Mouse (Mus musculus) left cerebral cortex, postnatal 25 days (tissue): Measurements from ENCODE around the gene Sh3bgrl2. TPM values are rescaled to one million over a fixed set of nuclear protein-coding genes. Genes with fewer than 3 reads are reported as not detected.

Experiments used
- DNase-seq, 2 experiments: peaks; one replicate each; pipeline ENCODE4 v3.0.0; 2022; ENCODE audit warnings: low spot score in 2 of 2, mixed read lengths in 1 of 2
- intact Hi-C: fragments of 180-260 bp; cut with DNase I; formaldehyde crosslinking; loops from one replicate; pipeline ENCODE4 v1.15.1; 2025
- total RNA-seq, 2 experiments: library from RNA; stranded (reverse); gene quantifications; 2 replicates each; pipeline ENCODE4 v1.2.3; 2021

The Sh3bgrl2 gene
- total RNA-seq, 2 experiments from 2014 or later: 28.2 to 34.0 TPM

DNA sequence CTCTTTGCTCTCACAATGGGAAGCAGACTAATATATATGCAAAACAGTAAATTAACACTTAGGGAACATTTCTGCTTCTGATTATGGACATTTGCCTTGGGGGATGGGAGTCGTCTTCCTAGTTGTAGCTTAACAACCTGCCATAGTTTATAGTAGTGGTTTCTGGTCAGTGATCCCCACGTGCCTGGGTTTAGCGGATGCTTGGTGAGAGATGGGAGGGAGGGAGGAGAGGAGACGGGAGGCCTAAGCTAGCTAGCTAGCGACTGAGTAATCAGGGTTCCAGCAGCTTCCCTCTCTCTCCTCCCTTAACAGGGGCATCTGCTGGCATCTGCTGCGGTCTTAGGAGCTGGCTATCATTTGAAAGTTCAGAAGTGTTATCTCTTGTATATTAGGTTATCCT is 8.1 kb downstream of the Sh3bgrl2 start:
- intact Hi-C loops: no loop called here
- no peak for DNase-seq

DNA sequence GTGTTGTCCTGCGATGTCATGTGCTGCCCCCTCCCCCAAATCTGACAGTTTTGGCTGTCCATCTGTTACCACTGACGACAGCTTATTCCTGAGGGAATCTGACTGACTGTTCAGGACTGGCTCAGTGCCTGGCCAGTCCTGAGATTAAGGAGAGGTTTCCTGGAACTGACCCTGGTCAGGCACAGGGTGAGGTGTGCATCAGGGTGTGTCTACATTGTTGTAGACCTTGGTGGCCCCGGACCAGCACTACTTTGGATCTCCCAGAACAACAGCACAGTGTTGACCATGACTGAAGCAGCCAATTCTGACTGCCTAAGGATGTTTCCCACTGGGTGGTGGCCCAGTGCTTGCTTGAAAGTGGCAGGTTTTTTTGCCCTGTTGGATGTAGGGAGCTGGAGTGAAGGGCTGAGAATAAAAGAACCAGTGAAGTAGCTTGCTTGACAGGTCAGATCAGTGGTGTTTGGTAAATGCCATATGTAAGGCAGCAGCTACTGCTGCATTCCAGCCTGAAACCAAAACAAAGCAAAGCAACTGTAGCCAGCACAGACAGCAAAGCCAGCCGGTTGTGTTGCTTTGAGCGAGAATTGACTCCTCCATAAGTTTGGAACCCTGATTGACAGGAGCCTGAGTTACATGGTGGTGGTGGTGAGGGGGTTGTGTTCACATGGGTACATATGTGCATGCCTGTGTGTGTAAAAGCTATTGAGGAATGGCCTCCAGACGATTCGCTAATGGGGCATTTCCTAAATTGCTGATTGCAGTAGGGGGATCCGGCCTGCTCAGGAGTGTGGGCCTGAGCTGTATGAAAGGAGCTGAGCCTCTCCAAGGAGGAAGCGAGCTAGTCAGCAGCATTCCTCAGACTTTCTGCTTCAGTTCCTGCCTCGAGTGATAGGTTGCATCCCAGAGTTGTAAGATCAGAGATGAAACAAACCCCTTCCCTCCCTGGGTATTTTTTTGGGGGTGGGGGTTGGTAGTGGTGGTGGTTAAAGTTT is 8.9 kb downstream of the Sh3bgrl2 start:
- no peak for DNase-seq
- intact Hi-C loops: no loop called here

DNA sequence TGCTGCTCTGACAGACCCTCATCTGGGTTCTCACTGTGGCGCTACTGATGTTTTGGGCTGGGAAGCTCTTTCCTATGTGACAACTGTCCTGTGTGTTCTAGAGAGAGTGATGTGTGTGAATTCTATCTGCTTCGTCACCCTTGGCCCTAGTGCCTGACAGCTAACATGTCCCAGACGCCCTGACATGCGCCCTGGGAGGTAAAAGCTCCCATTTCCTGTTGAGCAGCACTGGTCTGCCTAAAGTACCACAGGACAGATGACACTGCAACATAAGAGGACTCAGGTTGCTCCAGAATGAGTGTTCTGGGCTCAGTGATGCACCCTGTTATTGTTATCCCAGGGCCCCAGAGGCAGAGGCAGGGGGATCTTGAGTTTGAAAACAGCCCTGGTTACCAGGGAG is 12.5 kb downstream of the Sh3bgrl2 start:
- intact Hi-C loops: no loop called here
- DNase-seq: no peak

DNA sequence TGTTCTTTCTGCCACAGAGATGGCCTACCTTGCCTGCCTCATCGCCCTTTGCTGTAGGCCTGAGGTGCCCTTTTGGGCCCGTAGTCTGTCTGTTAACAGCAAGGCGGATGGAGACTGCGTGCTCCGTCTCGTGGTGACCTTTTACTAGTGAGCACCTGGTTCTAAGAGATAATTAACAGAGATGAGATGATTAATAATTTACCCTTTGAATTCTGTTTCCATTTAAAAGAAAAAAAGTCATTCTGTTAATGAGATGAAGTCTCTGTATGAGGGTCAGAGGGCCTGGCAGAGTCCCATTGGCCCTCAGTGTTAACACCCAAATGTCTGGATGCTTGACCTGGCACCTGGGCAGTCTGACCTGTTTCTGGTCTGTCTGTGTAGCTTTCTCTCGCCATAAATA is 14.8 kb downstream of the Sh3bgrl2 start:
- no peak for DNase-seq
- intact Hi-C loops: no loop called here

DNA sequence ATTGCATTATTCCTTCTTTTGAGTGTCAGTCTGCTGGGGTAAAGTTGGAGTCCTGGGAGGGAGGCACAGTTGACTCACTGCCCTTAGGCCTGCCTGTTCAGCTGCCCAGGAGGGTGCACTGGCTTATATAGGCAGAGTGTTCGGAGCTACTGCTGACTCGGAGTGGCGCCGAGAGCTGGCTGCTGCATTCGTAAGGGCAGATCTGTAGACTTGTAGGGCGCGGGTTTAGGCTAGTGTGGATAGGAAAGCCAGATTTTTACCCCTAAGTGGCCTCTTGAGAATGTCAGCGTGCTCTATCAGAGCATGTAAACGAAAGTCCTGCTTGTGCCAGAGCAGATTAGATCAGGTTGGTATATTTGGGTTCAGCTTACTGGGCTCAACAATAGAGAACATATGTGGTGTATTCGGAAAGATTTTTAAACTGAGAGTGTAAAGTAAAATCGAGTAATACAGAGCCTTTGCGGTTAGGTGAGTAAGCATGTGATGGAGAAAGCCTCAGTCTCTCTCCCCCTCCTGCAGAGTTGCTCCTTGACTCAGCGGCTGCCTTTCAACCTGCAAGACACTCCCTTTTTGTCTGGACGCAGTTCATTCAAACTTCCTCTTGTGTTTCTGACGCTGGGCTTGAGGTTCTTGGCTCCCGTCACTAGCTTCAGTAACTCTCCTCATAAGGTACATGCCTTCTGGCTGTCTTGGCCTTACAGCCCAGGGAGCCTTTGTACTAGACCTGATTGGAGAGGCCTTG is 15.9 kb downstream of the Sh3bgrl2 start:
- DNase-seq: no peak
- intact Hi-C loops: no loop called here

DNA sequence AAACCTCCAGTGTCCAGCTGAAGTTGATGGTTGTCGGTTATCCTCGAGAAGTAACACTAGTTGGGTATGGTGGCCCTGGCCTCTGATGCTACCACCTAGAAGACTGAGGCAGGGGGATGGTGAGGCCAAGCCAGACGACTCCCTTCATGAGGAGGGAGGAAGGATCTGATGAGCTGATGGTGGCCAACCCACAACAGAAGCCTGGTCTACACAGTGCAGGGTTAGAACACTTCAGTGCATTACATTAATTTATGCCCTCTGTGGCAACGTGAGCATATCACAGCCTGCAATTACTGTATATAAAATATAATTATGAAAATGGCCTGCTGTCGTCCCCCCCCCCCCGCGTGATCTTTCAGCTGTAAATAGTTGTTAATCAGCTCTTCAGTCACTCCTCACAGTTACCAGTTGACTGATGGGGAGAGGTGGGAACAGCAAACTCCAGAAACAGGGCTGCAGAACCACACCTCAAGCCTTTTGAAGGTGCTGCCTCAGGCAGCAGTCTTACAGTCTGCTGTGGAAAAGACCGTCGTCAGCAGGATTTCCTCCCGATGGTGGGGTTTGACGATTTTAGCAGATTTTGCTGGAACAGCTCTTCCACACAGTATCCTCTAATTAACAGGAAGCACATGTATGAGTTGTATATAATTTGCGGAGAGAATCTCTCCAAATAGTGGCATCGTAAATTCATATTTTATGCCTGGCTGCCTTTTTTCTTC is 17.0 kb downstream of the Sh3bgrl2 start:
- no peak for DNase-seq
- intact Hi-C loops: no loop called here

DNA sequence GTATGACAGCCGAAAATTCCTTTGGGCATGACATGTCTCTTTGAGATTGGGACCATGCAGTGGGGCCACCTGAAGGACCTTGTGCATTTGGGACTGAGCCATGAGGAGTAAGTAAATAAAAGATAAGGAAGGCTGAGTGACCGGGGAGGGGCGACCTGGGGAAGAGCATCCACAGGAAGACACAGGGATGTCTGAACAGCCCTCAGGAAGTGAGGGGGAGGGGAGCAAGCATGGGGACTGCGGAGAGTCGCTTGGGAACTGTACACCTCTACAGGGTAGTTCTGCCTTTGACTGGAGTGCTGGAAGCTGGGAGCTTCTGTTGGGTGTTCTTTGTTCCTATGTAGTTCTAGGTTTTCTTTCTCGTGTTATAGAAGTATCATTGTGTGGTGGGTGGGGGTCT is 18.0 kb downstream of the Sh3bgrl2 start:
- intact Hi-C loops: no loop called here
- DNase-seq: no peak

DNA sequence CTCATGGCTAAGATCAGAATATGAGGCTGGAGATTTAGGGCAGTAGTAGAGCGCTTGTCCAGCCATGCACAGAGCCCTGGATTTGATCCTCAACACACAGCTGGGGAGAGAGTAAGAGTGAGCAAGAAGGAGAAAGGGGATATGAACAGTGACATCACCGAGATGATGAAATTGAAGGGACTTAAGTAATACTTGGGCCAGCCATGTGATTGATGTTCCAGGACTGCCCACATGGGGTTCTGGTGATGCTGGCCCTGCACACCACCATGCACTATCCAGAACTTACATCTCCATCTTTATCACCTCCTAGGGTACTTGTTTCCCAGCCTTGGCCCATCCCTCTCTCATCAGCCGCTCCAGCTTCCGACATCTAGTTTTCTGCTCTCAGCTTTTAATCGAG is 20.0 kb downstream of the Sh3bgrl2 start:
- no peak for DNase-seq
- intact Hi-C loops: no loop called here

DNA sequence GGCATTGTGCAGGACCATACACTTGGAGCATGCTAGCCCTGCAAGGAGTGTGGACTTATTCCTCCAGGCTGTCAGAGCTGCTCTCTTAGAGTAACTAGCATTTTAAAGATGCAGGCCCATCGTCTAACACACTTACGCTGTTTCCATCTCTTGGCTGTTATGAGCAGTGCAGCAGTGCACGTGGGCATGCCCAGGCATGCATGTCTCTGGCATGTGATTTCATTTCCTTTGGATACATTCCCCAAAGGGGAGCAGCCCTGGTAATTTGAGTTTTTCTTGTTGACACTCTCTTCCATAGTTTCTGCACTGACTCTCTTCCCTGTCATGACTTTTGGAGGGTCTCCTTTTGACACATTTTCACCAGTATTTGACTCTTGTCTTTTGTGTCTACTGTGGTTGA is 20.8 kb downstream of the Sh3bgrl2 start:
- intact Hi-C loops: no loop called here
- DNase-seq: no peak

DNA sequence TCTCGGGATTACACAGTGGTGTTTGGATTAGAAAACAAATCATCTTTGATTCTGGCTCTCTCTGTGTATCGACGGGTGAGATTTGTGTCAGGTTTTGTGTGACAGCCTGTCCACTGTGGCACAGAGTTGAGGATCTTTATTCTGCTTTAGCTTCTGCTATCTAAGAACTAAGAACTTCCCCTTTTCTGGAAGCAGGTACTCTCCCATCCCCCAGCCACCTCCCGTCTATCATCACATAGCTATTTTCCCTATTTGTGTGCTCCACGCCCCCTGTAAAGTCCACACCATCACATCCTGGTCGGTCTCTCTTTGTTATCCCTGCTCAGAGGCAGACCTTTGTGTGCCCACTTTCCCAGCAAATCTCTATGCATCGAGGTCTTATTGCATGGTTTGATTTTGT is 21.8 kb downstream of the Sh3bgrl2 start:
- DNase-seq: no peak
- intact Hi-C loops: no loop called here

DNA sequence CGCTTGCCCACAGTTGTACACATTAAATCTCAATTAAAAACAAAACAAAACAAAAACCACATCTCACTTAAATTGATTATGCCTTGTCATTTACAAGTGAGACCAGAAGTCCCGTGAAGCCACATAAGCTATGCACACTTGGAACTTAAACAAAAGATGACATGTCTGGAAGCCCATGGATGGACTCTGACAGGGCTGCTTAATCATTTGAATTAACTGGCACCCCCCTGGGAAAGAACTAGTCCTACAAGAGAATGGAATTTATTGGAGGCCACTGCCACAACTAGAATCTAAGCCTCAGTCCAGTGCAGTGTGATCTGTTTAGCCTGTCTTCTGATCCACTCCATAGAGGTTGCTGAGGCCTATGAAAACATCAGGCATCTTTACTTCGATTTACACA is 23.2 kb downstream of the Sh3bgrl2 start:
- intact Hi-C loops: no loop called here
- no peak for DNase-seq

DNA sequence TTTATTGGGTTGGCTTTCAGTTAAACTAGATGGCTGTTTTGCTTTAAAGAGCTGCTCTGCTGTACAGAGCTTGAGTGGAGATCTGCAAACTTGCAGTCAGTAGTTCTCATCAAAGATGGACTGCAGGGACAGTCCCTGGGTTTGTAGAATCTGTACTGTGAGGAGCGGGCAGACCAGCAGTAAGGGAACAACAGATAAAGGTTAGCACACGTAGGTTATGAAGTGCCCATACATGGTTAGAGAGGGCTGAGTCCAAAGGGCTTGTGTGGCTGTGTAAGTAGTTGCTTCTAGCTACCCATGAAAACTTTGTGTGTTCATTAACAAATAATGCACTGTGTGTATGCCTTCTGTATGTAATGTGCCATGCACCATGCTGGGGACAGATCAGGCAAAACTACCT is 24.2 kb downstream of the Sh3bgrl2 start:
- intact Hi-C loops: no loop called here
- DNase-seq: no peak

DNA sequence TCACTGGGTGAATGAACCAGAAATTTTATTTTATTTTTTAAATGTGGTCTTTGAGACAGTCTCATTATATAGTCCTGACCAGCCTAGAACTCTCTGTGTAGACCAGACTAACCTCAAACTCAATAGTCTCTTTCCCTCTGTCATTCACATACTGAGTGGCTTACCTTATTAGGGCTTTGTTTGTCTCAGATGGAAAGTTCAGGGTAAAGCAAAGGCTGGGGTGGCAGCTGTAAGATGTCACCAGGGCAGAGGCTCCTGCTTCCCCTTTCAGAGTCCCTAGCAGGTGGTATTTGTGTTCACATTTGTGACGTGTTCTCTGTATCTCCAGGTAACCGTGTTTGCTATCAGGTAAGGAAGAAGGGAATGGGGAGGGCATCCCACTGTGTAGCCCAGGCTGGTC is 24.7 kb downstream of the Sh3bgrl2 start:
- no peak for DNase-seq
- intact Hi-C loops: no loop called here

DNA sequence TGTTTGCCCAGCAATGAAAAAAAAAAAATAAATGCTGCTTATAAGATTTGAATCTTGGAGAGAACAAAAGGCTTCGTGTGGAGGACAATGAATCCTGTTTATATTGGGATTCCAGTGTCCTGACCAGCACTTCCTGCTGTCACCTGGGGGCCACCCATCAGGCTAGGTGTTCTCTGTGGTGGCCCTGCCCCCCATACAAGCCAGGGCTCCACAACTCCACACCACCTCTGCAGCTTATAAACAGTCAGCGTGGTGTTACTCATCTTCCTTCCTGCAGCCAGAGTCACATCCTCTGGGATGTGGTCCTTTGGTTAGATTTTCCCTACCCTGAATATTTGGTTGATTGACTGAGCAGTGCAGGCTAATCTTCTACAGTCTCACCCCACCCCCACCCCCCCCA is 25.5 kb downstream of the Sh3bgrl2 start:
- DNase-seq: no peak
- intact Hi-C loops: no loop called here

DNA sequence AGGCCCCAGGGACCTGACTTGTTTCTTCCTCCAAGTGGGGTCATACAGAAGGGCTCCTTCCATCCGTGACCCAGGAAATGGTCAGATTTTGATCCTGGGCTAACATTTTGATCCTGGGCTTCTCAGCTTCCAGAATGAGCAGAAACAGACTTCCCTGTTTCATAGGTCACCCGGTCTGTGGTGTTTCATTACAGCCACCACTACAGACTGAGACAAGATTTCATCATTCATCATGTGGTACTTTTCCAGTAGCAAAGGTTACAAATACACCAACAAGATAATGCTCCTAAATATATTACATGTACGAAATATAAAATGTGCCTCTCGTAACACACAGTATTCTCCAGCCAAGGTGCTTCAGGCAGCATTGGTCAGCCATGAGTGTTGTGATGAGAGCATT is 27.3 kb downstream of the Sh3bgrl2 start:
- DNase-seq: no peak
- intact Hi-C loops: no loop called here

DNA sequence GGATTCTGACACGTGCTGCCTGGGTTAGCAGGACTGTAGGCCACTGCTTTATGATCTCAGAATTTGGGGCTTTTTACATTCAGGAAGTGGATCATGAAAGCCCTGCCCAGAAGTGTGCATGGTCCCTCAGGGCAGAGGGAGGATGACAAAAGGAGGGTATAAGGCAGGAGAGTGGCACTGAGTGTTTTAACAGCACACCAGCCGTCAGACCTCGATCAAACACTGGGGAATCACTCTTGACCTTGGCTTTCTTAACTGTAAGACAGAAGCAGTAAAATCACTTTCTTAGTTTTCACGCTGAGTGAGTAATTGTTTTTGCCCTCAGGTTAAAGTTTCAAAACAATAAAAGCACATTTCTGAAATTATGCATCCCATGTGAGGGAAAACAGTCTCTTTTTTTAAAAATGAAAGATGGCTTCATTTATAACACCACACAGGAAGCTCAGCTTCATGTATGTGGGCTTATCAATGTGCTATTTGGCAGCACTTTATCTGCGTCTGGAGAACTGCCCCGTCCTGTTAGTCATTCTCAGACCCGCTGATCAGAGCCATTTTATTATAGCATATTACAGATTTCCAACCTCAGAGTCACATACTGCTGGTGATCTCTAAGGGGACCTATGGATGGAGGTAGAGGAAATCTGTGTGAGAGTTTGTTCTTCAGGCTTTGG is 28.0 kb downstream of the Sh3bgrl2 start:
- intact Hi-C loops: no loop called here
- no peak for DNase-seq

DNA sequence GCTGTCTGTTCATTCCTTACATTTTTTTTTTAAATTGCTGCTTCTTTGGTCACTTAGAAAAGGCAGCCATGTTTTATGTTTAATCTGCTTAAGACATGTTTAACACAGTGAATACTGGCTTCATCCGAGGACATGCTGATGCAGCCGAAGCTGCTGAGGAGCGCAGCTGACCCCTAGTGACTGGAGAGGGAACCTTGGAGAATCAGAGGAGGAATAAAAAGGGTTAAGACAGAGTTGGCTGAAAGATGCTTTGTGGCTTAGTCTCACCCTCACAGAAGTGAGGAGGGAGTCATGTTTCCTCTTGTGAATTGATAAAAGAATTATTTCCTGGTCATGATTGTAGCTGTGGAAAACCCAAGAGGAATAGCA is 28.5 kb downstream of the Sh3bgrl2 start:
- DNase-seq: peak in 1 of 2 experiments; percentile 49
- intact Hi-C loops: no loop called here

DNA sequence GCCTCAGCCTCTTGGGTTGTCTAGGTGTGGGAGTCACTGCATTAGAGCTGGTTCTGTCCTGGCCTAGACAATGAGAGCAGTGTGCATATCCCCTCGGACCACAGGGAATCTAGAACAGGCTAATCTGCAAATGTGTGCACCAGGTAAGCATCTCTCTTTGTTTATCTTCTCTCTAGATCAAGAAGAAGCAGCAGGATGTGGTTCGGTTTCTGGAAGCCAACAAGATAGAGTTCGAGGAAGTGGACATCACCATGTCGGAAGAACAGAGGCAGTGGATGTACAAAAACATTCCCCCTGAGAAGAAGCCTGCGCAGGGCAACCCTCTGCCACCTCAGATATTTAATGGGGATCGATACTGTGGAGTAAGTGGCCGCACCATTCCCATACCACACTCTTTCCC is 29.1 kb downstream of the Sh3bgrl2 start:
- no peak for DNase-seq
- intact Hi-C loops: no loop called here

DNA sequence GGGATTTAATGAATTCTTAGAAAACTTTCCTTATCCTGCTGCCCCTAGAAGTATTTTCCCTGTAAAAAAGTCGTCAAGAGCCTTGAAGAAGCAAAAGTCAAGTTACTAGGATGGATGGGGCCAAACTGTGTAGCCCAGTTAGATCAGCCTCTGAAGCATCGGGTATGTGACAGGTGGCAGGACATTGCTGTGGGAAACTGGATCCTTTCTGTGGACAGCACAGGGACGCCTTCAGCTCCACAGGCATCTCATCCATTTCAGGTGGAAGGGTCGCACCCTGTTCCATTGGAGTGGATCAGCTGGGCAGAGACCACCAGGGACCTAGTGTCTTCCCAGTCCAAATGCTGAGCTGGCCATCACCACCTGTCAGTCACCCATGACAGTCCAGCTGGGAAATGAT is 30.9 kb downstream of the Sh3bgrl2 start:
- no peak for DNase-seq
- intact Hi-C loops: no loop called here

DNA sequence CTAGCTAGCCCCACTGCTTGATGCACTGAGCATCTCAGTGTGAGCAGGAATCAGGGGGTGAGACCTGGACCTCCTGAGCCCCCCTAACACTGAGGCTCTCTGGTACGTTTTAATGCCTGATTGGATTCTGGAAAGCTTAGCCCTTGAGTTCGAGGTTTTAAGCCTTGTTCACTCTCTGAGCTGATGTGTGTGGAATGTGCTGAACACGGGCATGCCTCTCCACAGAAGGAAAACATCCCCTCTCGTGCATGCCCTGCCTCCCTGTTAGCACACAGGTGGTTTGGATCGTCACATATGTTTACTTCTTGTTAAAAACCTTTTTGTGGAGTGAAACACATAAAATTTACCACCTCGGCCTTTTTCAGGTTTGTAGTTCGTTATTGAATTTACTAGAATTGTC is 34.6 kb downstream of the Sh3bgrl2 start:
- intact Hi-C loops: no loop called here
- DNase-seq: no peak
